Mouse (Mus musculus): Measurements from ENCODE around the gene Dvl3. TPM values are rescaled to one million over a fixed set of nuclear protein-coding genes. Genes with fewer than 3 reads are reported as not detected.

Gene Dvl3
- 26.8 TPM for polyA plus RNA-seq (2014; fragmentation: Illumina TruSeq; extraction: RNeasy Lipid Tissue Mini Kit (QIAGEN cat#74804))

GRCm38 (mm10) chr16:20516726-20517201 lies at the start of gene Dvl3:
TSS of gene Dvl3 (plus strand) at chr16:20516982.

GRCm38 (mm10) chr16:20498677-20499475 lies 17.9 kb upstream of the Dvl3 start, which contains the start of gene Eif2b5:
TSS of gene Eif2b5 (plus strand) at chr16:20498817.

GRCm38 (mm10) chr16:20535296-20536080 lies 18.7 kb downstream of the Dvl3 start, which contains the start of gene Ap2m1:
TSS of gene Ap2m1 (plus strand) at chr16:20535478.

GRCm38 (mm10) chr16:20548096-20548948 lies 31.5 kb downstream of the Dvl3 start, which contains the start of gene Abcf3:
TSS of gene Abcf3 (plus strand) at chr16:20548577.

Other genes with a start within 250 kb of the Dvl3 start
- gene Parl, start 214.6 kb upstream of the Dvl3 start, polyA plus RNA-seq (2014; fragmentation: Illumina TruSeq; extraction: RNeasy Lipid Tissue Mini Kit (QIAGEN cat#74804)): 76.5 TPM
- 0.20 TPM for gene Cyp2ab1, start 191.6 kb upstream of the Dvl3 start, polyA plus RNA-seq (2014; fragmentation: Illumina TruSeq; extraction: RNeasy Lipid Tissue Mini Kit (QIAGEN cat#74804))
- 32.8 TPM for gene Abcc5, start 90.6 kb upstream of the Dvl3 start, polyA plus RNA-seq (2014; fragmentation: Illumina TruSeq; extraction: RNeasy Lipid Tissue Mini Kit (QIAGEN cat#74804))
- gene Eif2b5, start 18.2 kb upstream of the Dvl3 start, polyA plus RNA-seq (2014; fragmentation: Illumina TruSeq; extraction: RNeasy Lipid Tissue Mini Kit (QIAGEN cat#74804)): 8.2 TPM
- gene Ap2m1, start 18.5 kb downstream of the Dvl3 start, polyA plus RNA-seq (2014; fragmentation: Illumina TruSeq; extraction: RNeasy Lipid Tissue Mini Kit (QIAGEN cat#74804)): 102 TPM
- gene Abcf3, start 31.6 kb downstream of the Dvl3 start, polyA plus RNA-seq (2014; fragmentation: Illumina TruSeq; extraction: RNeasy Lipid Tissue Mini Kit (QIAGEN cat#74804)): 8.6 TPM
- gene Vwa5b2, start 72.5 kb downstream of the Dvl3 start, polyA plus RNA-seq (2014; fragmentation: Illumina TruSeq; extraction: RNeasy Lipid Tissue Mini Kit (QIAGEN cat#74804)): not detected
- 3.0 TPM for gene Eef1akmt4, start 94.6 kb downstream of the Dvl3 start, polyA plus RNA-seq (2014; fragmentation: Illumina TruSeq; extraction: RNeasy Lipid Tissue Mini Kit (QIAGEN cat#74804))
- not detected for gene Gm49333, start 94.6 kb downstream of the Dvl3 start, polyA plus RNA-seq (2014; fragmentation: Illumina TruSeq; extraction: RNeasy Lipid Tissue Mini Kit (QIAGEN cat#74804))
- gene Alg3, start 94.8 kb downstream of the Dvl3 start, polyA plus RNA-seq (2014; fragmentation: Illumina TruSeq; extraction: RNeasy Lipid Tissue Mini Kit (QIAGEN cat#74804)): 6.3 TPM
- not detected for gene Camk2n2, start 104.3 kb downstream of the Dvl3 start, polyA plus RNA-seq (2014; fragmentation: Illumina TruSeq; extraction: RNeasy Lipid Tissue Mini Kit (QIAGEN cat#74804))
- gene Ece2, start 112.8 kb downstream of the Dvl3 start, polyA plus RNA-seq (2014; fragmentation: Illumina TruSeq; extraction: RNeasy Lipid Tissue Mini Kit (QIAGEN cat#74804)): 1.1 TPM
- 77.0 TPM for gene Psmd2, start 134.7 kb downstream of the Dvl3 start, polyA plus RNA-seq (2014; fragmentation: Illumina TruSeq; extraction: RNeasy Lipid Tissue Mini Kit (QIAGEN cat#74804))
- gene Eif4g1, start 151.3 kb downstream of the Dvl3 start, polyA plus RNA-seq (2014; fragmentation: Illumina TruSeq; extraction: RNeasy Lipid Tissue Mini Kit (QIAGEN cat#74804)): 125 TPM
- gene Fam131a, start 176.3 kb downstream of the Dvl3 start, polyA plus RNA-seq (2014; fragmentation: Illumina TruSeq; extraction: RNeasy Lipid Tissue Mini Kit (QIAGEN cat#74804)): 0.26 TPM
- 29.2 TPM for gene Polr2h, start 200.7 kb downstream of the Dvl3 start, polyA plus RNA-seq (2014; fragmentation: Illumina TruSeq; extraction: RNeasy Lipid Tissue Mini Kit (QIAGEN cat#74804))
- gene Clcn2, start 200.8 kb downstream of the Dvl3 start, polyA plus RNA-seq (2014; fragmentation: Illumina TruSeq; extraction: RNeasy Lipid Tissue Mini Kit (QIAGEN cat#74804)): 0.29 TPM
- 0.09 TPM for gene Chrd, start 216.1 kb downstream of the Dvl3 start, polyA plus RNA-seq (2014; fragmentation: Illumina TruSeq; extraction: RNeasy Lipid Tissue Mini Kit (QIAGEN cat#74804))
- gene Thpo, start 217.5 kb downstream of the Dvl3 start, polyA plus RNA-seq (2014; fragmentation: Illumina TruSeq; extraction: RNeasy Lipid Tissue Mini Kit (QIAGEN cat#74804)): not detected

All from ovary, adult 10 weeks (tissue).